In genomic region chr6:71868809-71869208, GRCm38 (mm10) we compare ENCODE assay signal across 9 mouse cellular contexts. TPM values are rescaled to one million over a fixed set of nuclear protein-coding genes. Genes with fewer than 3 reads are reported as not detected.
DNase-seq lines count a peak whose midpoint lies in the region; ATAC-seq and TF ChIP-seq lines count a peak whose summit lies in the region.
"Had no signal": no experiment of that assay in that cellular context is flagged by ENCODE, and none has a peak within 500 bp of the region (broad histone marks: within the 10 kb centered on the region; RNA-seq: fewer than 3 reads in every experiment).

No protein-coding gene starts in this region.

- peak; percentile 26 for DNase-seq in liver, adult 2 months (ENCODE audit: extremely low read depth, low read depth, low spot score)
- DNase-seq in Patski (ENCODE audit: low read depth, low spot score), result no peak
- DNase-seq in layer of hippocampus, adult 9-11 months, result no peak
- no peak for DNase-seq in Muller cell, postnatal 12 days (ENCODE audit: inconsistent ontology term)

- H3K9me3 ChIP-seq in liver, embryonic 12.5 days (replicated peaks), result no peaks in the 10 kb centered on the region
- H3K9me3 ChIP-seq: embryonic facial prominence, embryonic 12.5 days; lung, embryonic 15.5 days had no signal

- 0 out of 2 replicates have a peak, but pooled peaks have one; percentile 7 for TF ChIP-seq CTCF in liver, adult 2 months (IDR thresholded peaks at IDR 0.05; ENCODE audit: low read depth, low read length)
- TF ChIP-seq CTCF in Patski (IDR thresholded peaks at IDR 0.05), result peak; percentile 35

- CTCF ChIA-PET in Patski (lab: Charles Lee), result interaction anchor here (1.0 to 3.1 kb wide), 3 partner anchors 10 to 20 kb away, joined by 4 to 8 read pairs (median 4); no protein-coding TSS in a partner anchor

- 92% methylated on average over 1 of the region's 1 CpGs for WGBS in liver, adult 2 months
- WGBS in liver, embryonic 12.5 days (ENCODE audit: insufficient replicate concordance), result 77% methylated on average over 1 of the region's 1 CpGs

- H3K4me3 ChIP-seq in liver, adult 2 months (ENCODE audit: insufficient read depth, low read depth, low read length), result no peak overlapping the region
- H3K4me3 ChIP-seq in liver, embryonic 12.5 days, result no peak overlapping the region
- H3K4me3 ChIP-seq: embryonic facial prominence, embryonic 12.5 days; lung, embryonic 15.5 days had no signal

- no peaks in the 10 kb centered on the region for H3K79me2 ChIP-seq in liver, adult 2 months (ENCODE audit: control insufficient read depth, insufficient read depth, low read length)

- no peaks in the 10 kb centered on the region for H3K27me3 ChIP-seq in liver, adult 2 months (ENCODE audit: control insufficient read depth, insufficient read depth, low read length)
- H3K27me3 ChIP-seq in liver, embryonic 12.5 days (replicated peaks), result no peaks in the 10 kb centered on the region
- H3K27me3 ChIP-seq in Patski, result no peaks in the 10 kb centered on the region
- H3K27me3 ChIP-seq: embryonic facial prominence, embryonic 12.5 days; lung, embryonic 15.5 days had no signal

- in situ Hi-C loops in Patski (cut with MboI; ENCODE audit: low pct_unique_long_range_greater_than_20kb), result no loop called here

- peaks cover 63% of the 10 kb centered on the region for H3K36me3 ChIP-seq in liver, adult 2 months (ENCODE audit: control insufficient read depth, insufficient read depth, low read length)
- peaks cover 93% of the 10 kb centered on the region for H3K36me3 ChIP-seq in liver, embryonic 12.5 days

- H3K9ac ChIP-seq in liver, adult 2 months (ENCODE audit: low read depth, low read length), result no peak overlapping the region
- no peak overlapping the region for H3K9ac ChIP-seq in liver, embryonic 12.5 days
- H3K9ac ChIP-seq: embryonic facial prominence, embryonic 12.5 days; lung, embryonic 15.5 days had no signal

- POLR2A ChIA-PET in Patski (lab: Charles Lee), result no interaction called here

- no peak for TF ChIP-seq POLR2A in liver, adult 2 months (IDR thresholded peaks at IDR 0.05; ENCODE audit: extremely low read depth, insufficient read depth, low read length)

- H3K4me2 ChIP-seq in liver, embryonic 12.5 days, result no peak overlapping the region
- H3K4me2 ChIP-seq: embryonic facial prominence, embryonic 12.5 days; lung, embryonic 15.5 days had no signal

- no peak for ATAC-seq in liver, embryonic 12.5 days
- ATAC-seq in CD4-positive, CD25-positive, alpha-beta regulatory T cell, adult 4 months, result peak; percentile 63
- no peak for ATAC-seq in Patski
- 0 out of 2 replicates have a peak, but pooled peaks have one; percentile 37 for ATAC-seq in megakaryocyte-erythroid progenitor cell, adult 5-6 weeks (replicated peaks; ENCODE audit: low FRiP score, low TSS enrichment, poor library complexity, severe bottlenecking)

- no peaks in the 10 kb centered on the region for H3K4me1 ChIP-seq in liver, adult 2 months (ENCODE audit: control insufficient read depth, insufficient read depth, low read length)
- H3K4me1 ChIP-seq in liver, embryonic 12.5 days, result no peaks in the 10 kb centered on the region
- H3K4me1 ChIP-seq: embryonic facial prominence, embryonic 12.5 days; lung, embryonic 15.5 days had no signal

- no peak overlapping the region for H3K27ac ChIP-seq in liver, adult 2 months (replicated peaks; ENCODE audit: insufficient read depth, low read depth, low read length)
- no peak overlapping the region for H3K27ac ChIP-seq in liver, embryonic 12.5 days
- H3K27ac ChIP-seq: embryonic facial prominence, embryonic 12.5 days; lung, embryonic 15.5 days had no signal

RNA-seq across cellular contexts. Expression of gene Immt, which starts 37.7 kb away (rescaled TPM):
- total RNA-seq in liver, adult 2 months (2014; rRNA removed), result 90.5 and 100 TPM in 2 replicates
- polyA plus RNA-seq in liver, adult 2 months (2012; rRNA removed), result 34.3 and 38.8 TPM in 2 replicates
- polyA plus RNA-seq in liver, embryonic 12.5 days (2016; fragmentation: Nextera tagmentation; extraction: Ambion mirVana), result 156 and 176 TPM in 2 replicates
- polyA plus RNA-seq in CD4-positive, CD25-positive, alpha-beta regulatory T cell, adult 4 months (2017; shearing (Covaris generic)), result 100 to 1,000 TPM; 149 to 174 TPM
- polyA plus RNA-seq in Patski (2021), result 219 TPM
- total RNA-seq in megakaryocyte-erythroid progenitor cell, adult 5-6 weeks (2014; fragmentation: Nextera tagmentation), result 198 and 228 TPM in 2 replicates
- 182 TPM in 2 replicates for total RNA-seq in megakaryocyte-erythroid progenitor cell, adult 5-6 weeks (2017)

RNA-seq across cellular contexts. Expression of gene Ptcd3, which starts 39.7 kb away (rescaled TPM):
- total RNA-seq in liver, adult 2 months (2014; rRNA removed), result 48.4 and 58.9 TPM in 2 replicates
- polyA plus RNA-seq in liver, adult 2 months (2012; rRNA removed), result 8.1 and 9.1 TPM in 2 replicates
- polyA plus RNA-seq in liver, embryonic 12.5 days (2016; fragmentation: Nextera tagmentation; extraction: Ambion mirVana), result 100 and 102 TPM in 2 replicates
- polyA plus RNA-seq in CD4-positive, CD25-positive, alpha-beta regulatory T cell, adult 4 months (2017; shearing (Covaris generic)), result 10 to 100 TPM; 92.3 to 95.6 TPM
- 72.8 TPM for polyA plus RNA-seq in Patski (2021)
- 181 and 208 TPM in 2 replicates for total RNA-seq in megakaryocyte-erythroid progenitor cell, adult 5-6 weeks (2014; fragmentation: Nextera tagmentation)
- 211 and 291 TPM in 2 replicates for total RNA-seq in megakaryocyte-erythroid progenitor cell, adult 5-6 weeks (2017)

RNA-seq across cellular contexts. Expression of gene Polr1a, which starts 40.0 kb away (rescaled TPM):
- 9.3 and 15.2 TPM in 2 replicates for total RNA-seq in liver, adult 2 months (2014; rRNA removed)
- 6.4 and 8.6 TPM in 2 replicates for polyA plus RNA-seq in liver, adult 2 months (2012; rRNA removed)
- polyA plus RNA-seq in liver, embryonic 12.5 days (2016; fragmentation: Nextera tagmentation; extraction: Ambion mirVana), result 30.9 and 33.0 TPM in 2 replicates
- polyA plus RNA-seq in CD4-positive, CD25-positive, alpha-beta regulatory T cell, adult 4 months (2017; shearing (Covaris generic)), result 10 to 100 TPM; 22.7 to 37.1 TPM
- polyA plus RNA-seq in Patski (2021), result 39.6 TPM
- total RNA-seq in megakaryocyte-erythroid progenitor cell, adult 5-6 weeks (2014; fragmentation: Nextera tagmentation), result 64.8 and 73.2 TPM in 2 replicates
- total RNA-seq in megakaryocyte-erythroid progenitor cell, adult 5-6 weeks (2017), result 91.2 and 118 TPM in 2 replicates

RNA-seq across cellular contexts. Expression of gene Mrpl35, which starts 42.0 kb away (rescaled TPM):
- 13.5 and 14.4 TPM in 2 replicates for total RNA-seq in liver, adult 2 months (2014; rRNA removed)
- polyA plus RNA-seq in liver, adult 2 months (2012; rRNA removed), result 8.6 and 9.5 TPM in 2 replicates
- 81.6 and 82.7 TPM in 2 replicates for polyA plus RNA-seq in liver, embryonic 12.5 days (2016; fragmentation: Nextera tagmentation; extraction: Ambion mirVana)
- 10 to 100 TPM; 51.8 to 63.1 TPM for polyA plus RNA-seq in CD4-positive, CD25-positive, alpha-beta regulatory T cell, adult 4 months (2017; shearing (Covaris generic))
- polyA plus RNA-seq in Patski (2021), result 35.2 TPM
- total RNA-seq in megakaryocyte-erythroid progenitor cell, adult 5-6 weeks (2014; fragmentation: Nextera tagmentation), result 56.4 and 84.6 TPM in 2 replicates
- total RNA-seq in megakaryocyte-erythroid progenitor cell, adult 5-6 weeks (2017), result 57.0 and 69.5 TPM in 2 replicates

Comparison
In these comparisons a context has a peak if more than half of its experiments do, and no peak if none do; other contexts are left out.
1. ATAC-seq: peak in CD4-positive, CD25-positive, alpha-beta regulatory T cell, adult 4 months (single experiment) and megakaryocyte-erythroid progenitor cell, adult 5-6 weeks (single experiment); none in liver, embryonic 12.5 days (single experiment) and Patski (single experiment).